Mouse (Mus musculus): ENCODE measurements around the gene Zmynd12.

Zmynd12 gene

DNA sequence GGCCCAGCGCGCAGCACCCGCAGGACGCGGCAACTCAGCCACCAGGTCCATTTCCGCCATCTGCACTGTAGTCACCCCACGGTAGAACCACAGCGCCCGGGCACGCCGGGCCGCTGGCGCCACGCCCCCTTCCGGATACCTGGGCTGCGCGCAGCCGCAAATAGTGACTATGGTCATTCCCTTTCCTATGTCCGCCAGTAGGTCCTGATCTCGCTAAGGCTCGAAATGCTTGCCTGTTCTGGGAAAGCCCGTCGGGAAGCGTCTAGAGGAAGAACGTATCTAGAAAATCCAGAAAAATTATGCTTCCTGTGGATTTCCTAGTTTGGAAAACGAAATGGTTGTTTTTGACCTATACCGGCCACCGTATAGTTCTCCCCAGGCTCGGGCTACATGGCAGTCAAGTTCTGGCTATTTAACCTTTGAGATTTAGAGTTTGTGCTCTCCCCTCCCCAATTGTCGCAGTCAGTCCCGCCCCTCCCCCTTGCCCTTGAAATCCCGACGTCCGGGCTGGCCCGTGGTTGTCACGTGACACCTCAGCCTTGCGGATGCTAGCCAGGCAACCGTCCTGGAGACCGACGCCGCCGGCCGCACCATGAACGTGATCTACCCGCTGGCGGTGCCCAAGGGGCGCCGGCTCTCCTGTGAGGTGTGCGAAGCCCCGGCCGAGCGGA is at the start of gene Zmynd12, which contains the start of gene Ppcs:
Gene Zmynd12 (plus strand): TSS at position 521 of the 671 bp plus-strand sequence.
Gene Ppcs (minus strand): TSS at position 127 of the 671 bp plus-strand sequence.
- DNase-seq (ENCODE audit: low spot score): peak; percentile 93

DNA sequence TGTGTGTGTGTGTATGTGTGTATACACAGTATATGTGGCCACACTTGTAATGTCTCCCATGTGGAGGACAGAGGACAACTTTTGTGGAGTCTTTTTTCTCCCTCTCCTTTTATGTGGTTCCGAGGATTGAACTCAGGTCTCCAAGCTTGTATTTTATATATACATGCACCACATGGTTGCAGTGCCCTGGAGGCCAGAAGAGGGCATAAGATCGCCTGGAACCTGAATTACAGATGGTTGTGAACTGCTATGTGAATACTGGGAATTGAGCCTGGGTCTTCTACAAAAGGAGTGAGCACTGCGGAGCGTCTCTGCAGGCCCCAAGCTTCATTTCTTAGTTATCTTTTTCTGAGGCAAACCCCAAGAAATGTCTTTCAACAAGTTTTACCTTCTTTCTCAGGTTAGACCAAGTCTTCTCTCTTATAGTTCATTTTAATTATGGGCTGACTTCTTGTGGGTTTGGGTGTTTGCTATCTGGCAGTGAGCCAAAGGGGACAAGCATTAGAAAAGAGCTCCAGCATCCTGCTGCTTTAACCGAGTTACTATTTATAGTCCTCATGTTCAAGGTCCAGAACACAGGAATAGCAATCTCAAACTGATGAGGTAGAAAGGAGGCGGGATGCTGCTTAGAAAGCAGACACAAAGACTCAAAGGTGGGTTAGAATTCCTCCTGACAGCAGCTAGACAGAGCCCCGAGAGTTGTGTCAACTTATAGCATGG is 41.0 kb upstream of the Zmynd12 start:
- DNase-seq (ENCODE audit: low spot score): no peak

DNA sequence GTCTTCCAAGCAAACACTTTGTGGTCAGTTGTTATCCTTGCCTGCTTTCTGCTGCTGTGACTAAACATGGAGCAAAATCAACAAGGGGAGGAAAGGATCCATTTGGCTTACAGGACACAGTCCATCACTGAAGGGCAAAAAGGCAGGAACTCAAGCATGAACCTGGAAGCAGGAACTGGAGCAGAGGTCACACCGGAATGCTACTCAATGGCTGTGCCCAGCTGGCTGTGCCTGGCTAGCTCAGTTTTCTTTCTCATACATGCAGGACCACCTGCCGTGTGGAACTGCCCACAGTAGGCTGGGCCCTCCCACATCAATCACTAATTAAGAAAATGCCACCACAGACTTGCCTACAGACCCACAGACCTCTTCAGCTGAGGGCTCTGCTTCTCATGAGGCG is 33.4 kb upstream of the Zmynd12 start:
- DNase-seq (ENCODE audit: low spot score): no peak

- DNase-seq (ENCODE audit: low spot score): peak; percentile 60
These were observed 32.2 kb upstream of the Zmynd12 start for GRCm38 (mm10) chr4:119390369-119390768.

GRCm38 (mm10) chr4:119398751-119399150 is 23.9 kb upstream of the Zmynd12 start:
- DNase-seq (ENCODE audit: low spot score): no peak

- no peak for DNase-seq (ENCODE audit: low spot score)
These were observed 21.7 kb upstream of the Zmynd12 start for GRCm38 (mm10) chr4:119400896-119401295.

GRCm38 (mm10) chr4:119403431-119403830 is 19.2 kb upstream of the Zmynd12 start:
- DNase-seq (ENCODE audit: low spot score): no peak

DNA sequence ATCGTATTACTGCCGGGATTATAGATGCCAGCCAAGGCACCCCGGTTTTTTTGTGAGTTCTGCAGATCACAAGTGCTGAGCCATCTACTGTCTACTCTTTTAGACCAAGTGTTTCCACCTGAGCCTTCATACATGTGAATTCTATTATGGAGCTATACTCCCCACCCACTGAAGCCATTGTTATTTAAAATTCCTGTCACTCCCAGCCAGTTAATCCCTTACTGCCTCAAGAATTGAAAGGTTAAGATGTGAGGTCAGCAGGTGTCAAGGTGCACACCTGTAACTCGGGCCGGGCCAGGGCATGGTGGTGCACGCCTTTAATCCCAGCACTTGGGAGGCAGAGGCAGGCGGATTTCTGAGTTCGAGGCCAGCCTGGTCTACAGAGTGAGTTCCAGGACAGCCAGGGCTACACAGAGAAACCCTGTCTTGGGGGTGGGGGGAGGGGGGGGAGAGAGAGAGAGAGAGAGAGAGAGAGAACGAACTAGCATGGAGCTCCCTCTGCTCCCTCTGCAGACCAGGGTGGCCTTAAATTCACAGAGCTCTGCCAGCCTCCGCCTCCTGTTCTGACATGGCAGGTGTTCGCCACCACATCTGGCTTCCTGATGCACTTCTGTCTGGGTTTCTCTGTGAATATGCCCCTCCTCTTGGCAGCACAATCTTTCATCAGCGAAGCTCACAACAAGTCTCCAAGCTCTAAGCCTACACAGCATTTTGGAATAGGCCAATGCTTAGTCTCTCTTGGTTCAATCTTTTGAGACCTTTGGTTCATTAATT is 10.6 kb upstream of the Zmynd12 start:
- DNase-seq (ENCODE audit: low spot score): no peak

GRCm38 (mm10) chr4:119412791-119413190 is 9.8 kb upstream of the Zmynd12 start:
- DNase-seq (ENCODE audit: low spot score): no peak

DNA sequence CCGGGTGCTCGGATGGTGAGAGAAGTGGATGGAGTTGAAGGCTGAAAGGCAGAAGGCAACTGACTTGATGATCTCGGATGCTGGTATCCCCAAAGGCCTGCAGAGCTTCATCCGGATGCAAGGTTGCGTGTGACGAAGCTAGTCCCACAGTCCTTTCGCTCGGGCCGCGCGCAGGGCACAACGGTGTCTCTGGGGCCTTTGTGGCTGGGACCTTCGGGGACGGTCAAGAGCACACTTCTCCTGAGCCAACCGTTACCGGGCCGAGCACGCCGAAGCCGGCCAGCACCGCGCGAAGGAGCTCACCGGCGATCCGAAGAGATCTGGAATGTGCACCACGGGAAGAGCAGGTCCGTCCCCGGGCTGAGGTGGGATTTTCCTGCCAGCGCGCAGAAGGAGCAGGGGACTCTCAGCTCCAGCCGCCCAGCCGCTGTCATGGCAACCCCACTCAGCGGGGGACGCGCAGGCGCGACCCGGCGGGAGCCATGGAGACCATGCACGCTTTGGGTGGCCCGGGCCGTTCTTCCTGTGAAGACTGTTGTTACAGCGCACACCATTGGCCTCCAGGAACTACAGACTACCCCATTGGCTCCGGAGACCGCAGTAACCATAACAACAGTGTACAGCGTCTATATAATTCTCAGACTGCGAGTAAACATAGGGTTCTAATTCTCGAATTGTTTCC is 7.4 kb upstream of the Zmynd12 start, which contains the start of gene Ccdc30:
Gene Ccdc30 (minus strand): TSS at position 450 of the 682 bp plus-strand sequence.
- peak; percentile 96 for DNase-seq (ENCODE audit: low spot score)

DNA sequence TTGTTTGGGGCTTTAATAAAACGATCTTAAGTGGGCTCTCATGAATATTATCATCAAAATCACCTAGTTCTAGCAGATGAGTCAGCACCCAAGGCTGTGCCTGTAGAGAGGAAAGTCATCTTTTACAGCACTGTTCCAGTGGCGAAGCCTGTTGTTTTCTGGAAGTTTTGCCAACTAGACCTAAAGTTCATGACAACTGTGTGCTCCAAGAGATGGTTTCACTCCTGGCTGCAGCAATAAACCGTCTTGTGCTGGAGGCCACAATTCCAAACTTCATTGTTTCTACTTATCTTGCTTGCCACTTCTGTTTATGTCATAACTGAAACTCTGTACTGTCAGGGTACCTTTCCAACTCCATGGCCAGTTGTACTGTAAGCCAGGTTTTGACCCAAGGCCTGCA is 5.3 kb upstream of the Zmynd12 start:
- DNase-seq (ENCODE audit: low spot score): no peak

DNA sequence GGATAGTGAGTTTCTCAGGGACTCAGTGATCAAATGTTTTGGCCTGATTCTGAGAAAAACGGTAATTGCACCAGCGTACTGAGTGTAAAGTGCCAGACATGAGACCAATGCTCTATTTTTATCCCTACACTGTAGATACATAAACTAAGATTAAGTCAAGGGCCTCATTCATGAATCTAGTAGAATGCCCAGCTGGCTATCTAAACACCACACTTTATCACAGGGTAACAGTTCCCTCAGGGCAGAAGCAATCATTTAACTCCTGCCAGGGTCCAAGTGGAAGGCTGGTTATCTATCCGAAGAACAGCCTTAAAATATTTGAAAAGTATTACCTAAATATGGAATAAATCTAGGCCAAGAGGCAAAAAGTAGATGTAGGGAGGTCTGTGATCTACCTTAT is 4.7 kb upstream of the Zmynd12 start:
- no peak for DNase-seq (ENCODE audit: low spot score)

- no peak for DNase-seq (ENCODE audit: low spot score)
These were observed 1.4 kb upstream of the Zmynd12 start for GRCm38 (mm10) chr4:119421191-119421590.

- peak; percentile 69 for DNase-seq (ENCODE audit: low spot score)
These were observed 707 bp upstream of the Zmynd12 start for GRCm38 (mm10) chr4:119421921-119422293.

GRCm38 (mm10) chr4:119425077-119425476 is 2.5 kb downstream of the Zmynd12 start:
- no peak for DNase-seq (ENCODE audit: low spot score)

DNA sequence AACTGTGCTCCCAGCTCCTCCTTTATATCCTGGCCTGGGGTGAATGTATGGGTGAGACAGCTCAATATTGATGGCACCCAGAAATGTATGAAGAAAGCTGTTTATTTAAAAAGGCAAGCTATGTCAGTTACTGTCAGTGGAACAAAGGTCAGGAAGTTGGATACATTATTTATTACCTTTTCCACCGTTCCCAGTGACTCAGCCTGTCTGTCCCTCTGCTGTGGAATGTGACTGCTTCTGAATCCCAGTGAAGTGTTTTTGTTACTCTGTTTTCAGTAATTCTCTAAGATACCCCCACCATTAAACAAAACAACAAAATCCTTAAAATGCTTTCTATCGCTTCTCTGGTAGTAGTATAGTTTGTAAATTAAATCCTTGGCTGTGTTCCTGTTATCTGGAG is 3.0 kb downstream of the Zmynd12 start:
- DNase-seq (ENCODE audit: low spot score): no peak

DNA sequence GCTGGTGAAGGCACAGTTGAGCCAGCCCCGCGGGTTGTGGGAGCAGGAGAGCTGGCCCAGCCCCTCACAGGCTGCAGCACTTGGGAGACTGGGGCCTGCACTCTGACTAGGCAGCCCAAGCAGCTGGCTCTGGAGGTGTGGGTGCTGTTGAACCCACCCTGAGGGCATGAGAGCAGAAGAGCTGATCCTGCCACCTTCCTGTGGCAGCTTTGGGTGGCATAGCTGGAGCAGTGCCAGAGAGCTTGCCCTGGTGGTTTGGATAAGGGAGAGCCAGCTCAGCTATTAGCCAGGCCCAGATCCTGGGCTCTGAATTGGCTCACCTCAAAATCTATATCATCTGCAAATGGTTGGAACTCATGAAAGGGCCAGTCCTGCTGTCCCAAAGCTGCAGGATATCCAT is 5.1 kb downstream of the Zmynd12 start:
- no peak for DNase-seq (ENCODE audit: low spot score)

GRCm38 (mm10) chr4:119430678-119431077 is 8.1 kb downstream of the Zmynd12 start:
- peak; percentile 69 for DNase-seq (ENCODE audit: low spot score)

DNA sequence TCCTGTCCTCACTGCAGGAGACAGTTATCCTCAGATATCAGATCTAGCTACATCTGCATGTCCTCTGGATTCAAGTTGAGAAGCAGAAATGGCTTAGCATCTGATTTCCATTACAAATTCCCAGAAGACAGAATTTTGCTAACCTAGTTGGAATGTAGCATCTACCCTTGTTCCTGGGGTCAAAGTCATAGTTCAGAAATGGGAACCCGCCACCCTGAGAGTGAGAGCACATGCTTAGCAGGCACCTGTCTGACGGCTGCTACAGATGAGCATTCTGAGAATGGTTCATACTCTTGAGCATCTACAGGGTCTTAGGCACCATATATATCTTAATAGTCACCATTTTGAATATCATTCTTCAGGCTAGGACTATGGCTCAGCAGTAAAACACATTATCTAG is 15.3 kb downstream of the Zmynd12 start:
- no peak for DNase-seq (ENCODE audit: low spot score)

GRCm38 (mm10) chr4:119441836-119442235 is 19.2 kb downstream of the Zmynd12 start:
- no peak for DNase-seq (ENCODE audit: low spot score)

GRCm38 (mm10) chr4:119442539-119442938 is 19.9 kb downstream of the Zmynd12 start:
- DNase-seq (ENCODE audit: low spot score): peak; percentile 52

GRCm38 (mm10) chr4:119447261-119447660 is 24.6 kb downstream of the Zmynd12 start:
- DNase-seq (ENCODE audit: low spot score): no peak
